Mouse (Mus musculus) G1E (cell line): ENCODE measurements around the gene Olfr974. TPM values are rescaled to one million over a fixed set of nuclear protein-coding genes. Genes with fewer than 3 reads are reported as not detected.
"Not testable (repeated sequence)": the region's sequence is repeated elsewhere in the genome, so short reads cannot be mapped to it uniquely, and the experiment has no call there.

Experiments
- ATAC-seq: 2 replicates; pipeline ENCODE4 v1.8.0; 2016; ENCODE audit warnings: mild to moderate bottlenecking; ENCODE audit not compliant: insufficient number of reproducible peaks, poor library complexity, low FRiP score, severe bottlenecking; ENCODE audit errors: extremely low read depth
- DNase-seq: peaks from one replicate; pipeline ENCODE4 v3.0.0; 2012; ENCODE audit warnings: low spot score
- H3K27me3 ChIP-seq: 2 replicates; pipeline ENCODE4 v1.6.1; 2012; ENCODE audit warnings: mild to moderate bottlenecking, low read length, inconsistent platforms; ENCODE audit not compliant: insufficient read depth
- H3K36me3 ChIP-seq: replicated peaks from 2 replicates; pipeline ENCODE3; 2012; ENCODE audit warnings: mild to moderate bottlenecking, inconsistent platforms
- H3K4me1 ChIP-seq: 2 replicates; pipeline ENCODE4 v1.6.1; 2012; ENCODE audit warnings: low read depth, low read length, inconsistent platforms, mixed read lengths; ENCODE audit not compliant: insufficient read depth
- H3K4me3 ChIP-seq: 2 replicates; pipeline ENCODE4 v1.5.1; 2012; ENCODE audit warnings: low read depth, mild to moderate bottlenecking, inconsistent platforms, low read length, moderate library complexity, mixed read lengths
- H3K9me3 ChIP-seq: replicated peaks from 2 replicates; pipeline ENCODE4 v1.6.1; 2012; ENCODE audit warnings: inconsistent platforms
- CTCF ChIP-seq: IDR thresholded peaks from 2 replicates; pipeline ENCODE4 v1.5.1; 2012; ENCODE audit warnings: low read depth, low read length, inconsistent platforms, mixed read lengths
- GATA1 ChIP-seq: IDR thresholded peaks from 2 replicates; pipeline ENCODE4 v1.6.1; 2012; ENCODE audit warnings: borderline replicate concordance, low read length, inconsistent platforms, mixed read lengths
- GATA2 ChIP-seq: IDR thresholded peaks from 2 replicates; pipeline ENCODE4 v1.6.1; 2012; ENCODE audit warnings: low read depth, low read length, inconsistent platforms, borderline replicate concordance
- POLR2AphosphoS5 ChIP-seq: IDR thresholded peaks from 2 replicates; pipeline ENCODE4 v1.6.1; 2012; ENCODE audit warnings: low read depth, low read length, inconsistent platforms; ENCODE audit not compliant: insufficient replicate concordance
- TAL1 ChIP-seq: conservative IDR thresholded peaks from 2 replicates; pipeline ENCODE4 v1.6.1; 2012; ENCODE audit warnings: low read depth, low read length, inconsistent platforms, mixed read lengths
- polyA plus RNA-seq: library from polyadenylated mRNA; stranded (reverse); fragments of >175 nt; gene quantifications from 2 replicates; pipeline ENCODE4 v1.2.3, GENCODE M21; 2012
- total RNA-seq, 2 experiments: library from RNA; stranded (forward) in 1 of 2; stranded (reverse) in 1 of 2; fragments of 200-1000 nt in 1 of 2; fragments of >200 nt in 1 of 2; fragmentation: Nextera tagmentation in 1 of 2; gene quantifications; 2 replicates each; pipeline ENCODE4 v1.2.3; 2014 to 2017

Olfr974 gene
- not detected in 2 replicates for total RNA-seq (2014; fragmentation: Nextera tagmentation)
- total RNA-seq (2017): not detected in 2 replicates
- polyA plus RNA-seq: not detected in 2 replicates

GRCm38 (mm10) chr9:39937201-39937600 lies at the start of gene Olfr974:
Gene Olfr974 (plus strand): TSS chr9:39937501.
- DNase-seq: no peak
- TF ChIP-seq GATA1 (no peak), CTCF (no peak), GATA2 (no peak), TAL1 (no peak), POLR2AphosphoS5 (no peak)
- no peak within 1 kb of the TSS for H3K4me3 ChIP-seq
- H3K4me1 ChIP-seq: no peaks in the 10 kb centered on the region
- no peaks in the 10 kb centered on the region for H3K27me3 ChIP-seq
- no peaks in the 10 kb centered on the region for H3K9me3 ChIP-seq
- H3K36me3 ChIP-seq: no peaks in the 10 kb centered on the region
- no peak for ATAC-seq

GRCm38 (mm10) chr9:39905106-39905505 lies 32.2 kb upstream of the Olfr974 start:
- no peak for TF ChIP-seq GATA1
- TF ChIP-seq POLR2AphosphoS5: no peak
- no peak for TF ChIP-seq CTCF
- no peak for TF ChIP-seq GATA2
- TF ChIP-seq TAL1: no peak
- H3K4me3 ChIP-seq: no peak overlapping the region
- peak; percentile 54; the same call in 1 of the 2 replicates for ATAC-seq
- no peak for DNase-seq
- no peaks in the 10 kb centered on the region for H3K9me3 ChIP-seq
- no peaks in the 10 kb centered on the region for H3K27me3 ChIP-seq
- peaks cover 5% of the 10 kb centered on the region for H3K4me1 ChIP-seq
- no peaks in the 10 kb centered on the region for H3K36me3 ChIP-seq

GRCm38 (mm10) chr9:39907036-39907435 lies 30.3 kb upstream of the Olfr974 start, which contains the start of gene Olfr229:
Gene Olfr229 (plus strand): TSS chr9:39907336.
- H3K4me3 ChIP-seq: no peak within 1 kb of the TSS
- ATAC-seq (no peak), DNase-seq (no peak)
- TF ChIP-seq GATA2: no peak
- no peak for TF ChIP-seq CTCF
- TF ChIP-seq TAL1: no peak
- TF ChIP-seq POLR2AphosphoS5: no peak
- no peak for TF ChIP-seq GATA1
- H3K27me3 ChIP-seq: no peaks in the 10 kb centered on the region
- H3K9me3 ChIP-seq: no peaks in the 10 kb centered on the region
- H3K4me1 ChIP-seq: peaks cover 5% of the 10 kb centered on the region
- no peaks in the 10 kb centered on the region for H3K36me3 ChIP-seq

- Histone ChIP-seq H3K9me3 (no peaks in the 10 kb centered on the region), H3K4me1 (peaks cover 3% of the 10 kb centered on the region), H3K27me3 (no peaks in the 10 kb centered on the region), H3K36me3 (no peaks in the 10 kb centered on the region), H3K4me3 (no peak overlapping the region)
- TF ChIP-seq GATA2: no peak
- TF ChIP-seq POLR2AphosphoS5: no peak
- TF ChIP-seq TAL1: no peak
- no peak for TF ChIP-seq GATA1
- TF ChIP-seq CTCF: no peak
- peak; percentile 15; the same call in 1 of the 2 replicates for ATAC-seq
- no peak for DNase-seq
These were observed 27.4 kb upstream of the Olfr974 start for GRCm38 (mm10) chr9:39909939-39910338.

- not testable (repeated sequence) for H3K27me3 ChIP-seq, H3K36me3 ChIP-seq, DNase-seq, H3K4me3 ChIP-seq, H3K4me1 ChIP-seq, H3K9me3 ChIP-seq, ATAC-seq
These were observed 9.1 kb upstream of the Olfr974 start for GRCm38 (mm10) chr9:39927975-39928836.

GRCm38 (mm10) chr9:39928837-39929236 lies 8.5 kb upstream of the Olfr974 start:
- H3K4me1 ChIP-seq, H3K36me3 ChIP-seq, H3K4me3 ChIP-seq, DNase-seq, H3K9me3 ChIP-seq, ATAC-seq, H3K27me3 ChIP-seq: not testable (repeated sequence)

- no peak for DNase-seq
- H3K9me3 ChIP-seq: peaks cover 6% of the 10 kb centered on the region; the same call in 1 of the 2 replicates
- no peak for ATAC-seq
- H3K4me3 ChIP-seq: no peak within 1 kb of the TSS
- no peak for TF ChIP-seq TAL1
- TF ChIP-seq GATA2: no peak
- no peak for TF ChIP-seq GATA1
- TF ChIP-seq CTCF: no peak
- TF ChIP-seq POLR2AphosphoS5: no peak
- no peaks in the 10 kb centered on the region for H3K27me3 ChIP-seq
- no peaks in the 10 kb centered on the region for H3K36me3 ChIP-seq
- H3K4me1 ChIP-seq: no peaks in the 10 kb centered on the region
These were observed 14.6 kb downstream of the Olfr974 start, which contains the start of gene Olfr975 for GRCm38 (mm10) chr9:39951946-39952345. Gene Olfr975 (minus strand): TSS chr9:39952046.

GRCm38 (mm10) chr9:39961033-39961432 lies 23.7 kb downstream of the Olfr974 start, which contains the start of gene Olfr976:
Gene Olfr976 (minus strand): TSS chr9:39961133.
- not testable (repeated sequence) for ATAC-seq, H3K36me3 ChIP-seq, H3K27me3 ChIP-seq, H3K4me3 ChIP-seq, DNase-seq, H3K9me3 ChIP-seq, H3K4me1 ChIP-seq

GRCm38 (mm10) chr9:39976581-39977145 lies 39.4 kb downstream of the Olfr974 start:
- H3K27me3 ChIP-seq, H3K36me3 ChIP-seq, H3K9me3 ChIP-seq, H3K4me3 ChIP-seq, DNase-seq, ATAC-seq, H3K4me1 ChIP-seq: not testable (repeated sequence)
